Mouse (Mus musculus): ENCODE results near the gene Krt36. TPM values are rescaled to one million over a fixed set of nuclear protein-coding genes. Genes with fewer than 3 reads are reported as not detected.

Gene Krt36
- total RNA-seq (2023), result not detected

DNA sequence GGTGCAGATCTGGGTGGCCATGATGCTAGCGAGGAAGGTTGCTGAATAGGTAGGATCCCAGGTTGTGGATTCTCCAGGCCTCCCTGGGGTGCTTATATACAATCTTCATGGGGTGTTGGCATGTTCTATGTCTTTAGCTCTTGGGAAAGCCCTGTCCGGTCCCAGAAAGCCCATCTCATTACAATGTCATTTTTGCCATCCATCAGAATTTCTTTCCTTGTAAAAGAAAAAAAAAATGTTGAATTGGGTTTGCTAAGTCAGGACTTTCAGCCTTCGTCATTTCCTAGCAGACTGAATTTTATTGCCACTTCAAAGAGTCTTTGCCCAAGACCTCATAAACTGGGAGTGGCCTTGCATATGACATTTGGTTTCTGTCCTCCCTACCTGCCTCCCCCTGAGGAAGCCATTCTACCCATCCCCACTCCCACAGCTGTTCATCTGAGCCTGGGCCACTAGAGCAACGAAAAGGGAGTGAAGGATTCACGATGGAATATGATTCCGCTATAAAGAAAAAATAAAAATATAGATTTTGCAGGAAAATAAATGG lies at the start of gene Krt36:
Gene Krt36, minus strand, starts transcription at position 51 of the 547 bp plus-strand sequence.

DNA sequence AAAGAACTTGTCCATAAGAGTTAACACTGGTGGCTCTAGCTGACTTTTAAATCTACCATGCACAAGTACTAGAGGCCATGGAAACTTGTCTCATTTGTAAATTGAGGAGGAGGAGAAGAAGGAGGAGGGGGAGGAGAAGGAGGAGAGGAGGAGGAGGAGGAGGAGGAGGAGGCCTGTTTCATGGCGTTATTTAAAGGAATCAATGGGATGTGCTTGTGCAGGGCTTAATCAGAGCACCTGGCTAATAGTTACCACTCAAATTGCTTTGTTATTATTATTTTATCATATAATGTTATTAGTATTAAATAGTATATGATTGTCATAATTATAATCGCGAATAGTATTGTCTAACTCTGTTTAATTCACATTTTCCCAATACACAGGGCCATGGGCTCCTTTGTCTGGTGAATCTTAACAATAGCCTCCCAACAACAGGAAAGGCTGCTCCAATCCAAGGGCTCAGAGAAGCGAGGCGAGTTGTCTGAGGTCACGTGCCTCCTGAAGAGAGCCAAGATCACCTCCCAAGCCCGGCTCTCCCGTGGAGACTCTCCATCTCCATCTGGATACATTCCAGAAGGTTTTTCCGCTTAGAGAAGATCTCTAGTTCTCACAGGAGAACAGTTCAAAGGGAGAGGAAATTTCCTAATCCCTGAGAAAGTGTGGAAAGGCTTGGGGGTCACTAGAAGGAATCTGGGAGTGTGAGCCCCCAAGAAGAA lies 43.3 kb upstream of the Krt36 start, which contains the start of gene Krt19:
Gene Krt19, minus strand, starts transcription at position 51 of the 716 bp plus-strand sequence.

DNA sequence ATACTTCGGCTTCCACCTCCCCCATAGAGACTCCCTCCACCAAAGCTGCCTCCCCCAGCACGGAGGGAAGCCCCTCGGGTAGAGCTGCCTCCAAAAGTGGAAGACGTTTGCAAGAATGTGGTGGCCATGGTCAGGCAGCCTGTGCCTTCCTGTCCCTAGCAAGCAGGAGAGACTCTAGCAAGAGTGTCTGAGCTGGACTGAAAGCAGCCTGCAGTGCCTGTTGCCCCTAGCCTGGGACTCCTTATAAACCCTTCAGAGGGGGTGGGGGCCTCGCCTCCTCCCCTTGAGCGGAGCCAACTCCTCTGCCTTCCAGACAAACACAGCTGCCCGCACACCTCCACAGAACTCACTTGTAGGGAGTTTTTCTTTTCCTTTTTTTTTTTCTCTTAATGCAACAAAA lies 30.3 kb upstream of the Krt36 start, which contains the start of gene Krt15:
Gene Krt15, minus strand, starts transcription at position 198 of the 400 bp plus-strand sequence.

DNA sequence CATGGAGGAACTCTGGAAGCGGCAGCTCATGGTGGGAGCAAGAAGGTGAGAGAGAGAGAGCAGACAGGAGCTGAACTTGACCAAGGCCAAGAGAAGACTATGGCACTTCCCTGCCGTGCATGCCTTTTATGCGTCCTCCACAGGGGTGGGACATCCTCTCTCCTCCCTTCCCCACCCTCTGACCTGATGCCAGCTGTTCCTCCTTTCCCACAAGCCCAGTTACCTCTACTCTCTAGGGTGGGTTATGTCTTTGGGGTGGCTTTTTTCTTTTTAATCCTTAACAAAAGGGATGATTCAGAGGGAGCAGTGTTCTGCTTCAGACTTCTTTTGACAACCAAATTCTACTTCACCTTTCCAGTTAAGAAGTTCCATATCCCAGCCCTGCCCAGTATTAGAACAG lies 16.0 kb upstream of the Krt36 start, which contains the start of gene Krt13:
Gene Krt13, minus strand, starts transcription at position 101 of the 400 bp plus-strand sequence.

DNA sequence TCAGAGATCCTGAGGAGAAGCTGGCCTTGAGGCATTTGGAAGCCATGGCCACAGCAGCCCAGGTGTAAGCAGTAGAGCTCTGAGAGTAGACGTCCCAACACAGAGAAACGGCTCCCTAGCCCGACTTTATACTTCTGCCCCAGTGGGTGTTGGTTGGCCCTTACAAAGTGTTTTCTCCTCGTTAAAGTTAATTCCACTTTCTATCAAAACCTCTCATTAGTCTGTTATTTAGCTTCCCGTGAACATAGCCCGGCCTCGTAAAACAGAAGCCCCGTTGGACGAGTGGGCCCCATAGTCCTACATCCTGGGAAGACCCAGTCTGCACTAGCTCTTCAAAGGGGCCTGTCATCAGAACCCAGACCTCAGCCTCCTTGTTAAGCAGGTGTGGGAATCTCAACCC lies 9.3 kb downstream of the Krt36 start, which contains the start of gene Krt35:
Gene Krt35, minus strand, starts transcription at position 101 of the 400 bp plus-strand sequence.

DNA sequence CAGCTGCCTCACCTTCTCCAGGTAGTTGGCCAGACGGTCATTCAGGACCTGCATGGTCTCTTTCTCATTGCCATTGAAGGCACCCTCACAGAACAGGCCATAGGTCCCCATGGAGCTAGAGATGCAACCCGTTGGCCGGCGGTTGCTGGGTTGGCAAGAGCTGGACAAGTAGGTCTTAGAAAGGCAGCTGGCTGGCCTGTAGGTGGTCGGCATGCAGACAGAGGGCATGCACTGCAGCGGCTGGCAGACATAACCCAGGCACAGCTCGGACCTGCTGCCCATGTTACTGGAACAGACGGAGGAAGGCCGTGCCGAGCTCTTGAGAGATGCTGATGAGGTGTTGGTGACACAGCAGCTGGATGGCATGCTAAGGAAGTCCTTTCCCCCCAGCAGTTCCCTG lies 17.6 kb downstream of the Krt36 start, which contains the start of gene Krt32:
Gene Krt32, minus strand, starts transcription at position 366 of the 400 bp plus-strand sequence.

Other genes with a start within 250 kb of the Krt36 start
- not detected for gene Gm11568, start 247.7 kb downstream of the Krt36 start, total RNA-seq (2023)
- not detected for gene Gm11559, start 241.2 kb downstream of the Krt36 start, total RNA-seq (2023)
- gene Krtap9-1, start 232.2 kb downstream of the Krt36 start, total RNA-seq (2023), result not detected
- gene Gm11567, start 226.4 kb downstream of the Krt36 start, total RNA-seq (2023), result not detected
- gene Krtap31-1, start 197.7 kb downstream of the Krt36 start, total RNA-seq (2023), result not detected
- not detected for gene Gm11565, start 190.9 kb downstream of the Krt36 start, total RNA-seq (2023)
- gene Krtap31-2, start 169.3 kb downstream of the Krt36 start, total RNA-seq (2023), result not detected
- gene Krtap9-5, start 157.2 kb downstream of the Krt36 start, total RNA-seq (2023), result not detected
- gene Krtap29-1, start 126.6 kb downstream of the Krt36 start, total RNA-seq (2023), result not detected
- not detected for gene Krtap16-1, start 119.0 kb downstream of the Krt36 start, total RNA-seq (2023)
- gene Krtap17-1, start 111.6 kb downstream of the Krt36 start, total RNA-seq (2023), result not detected
- gene Krt33a, start 89.4 kb downstream of the Krt36 start, total RNA-seq (2023), result not detected
- not detected for gene Krt33b, start 75.8 kb downstream of the Krt36 start, total RNA-seq (2023)
- gene Krt34, start 64.1 kb downstream of the Krt36 start, total RNA-seq (2023), result not detected
- gene Krt31, start 55.1 kb downstream of the Krt36 start, total RNA-seq (2023), result not detected
- gene Krt32, start 17.4 kb downstream of the Krt36 start, total RNA-seq (2023), result not detected
- not detected for gene Krt35, start 9.4 kb downstream of the Krt36 start, total RNA-seq (2023)
- not detected for gene Krt13, start 15.9 kb upstream of the Krt36 start, total RNA-seq (2023)
- gene Krt15, start 30.3 kb upstream of the Krt36 start, total RNA-seq (2023), result not detected
- not detected for gene Krt19, start 43.0 kb upstream of the Krt36 start, total RNA-seq (2023)
- gene Krt9, start 87.6 kb upstream of the Krt36 start, total RNA-seq (2023), result not detected
- not detected for gene Krt14, start 101.9 kb upstream of the Krt36 start, total RNA-seq (2023)
- gene Krt16, start 143.3 kb upstream of the Krt36 start, total RNA-seq (2023), result not detected
- not detected for gene Krt17, start 155.4 kb upstream of the Krt36 start, total RNA-seq (2023)
- gene Krt42, start 164.2 kb upstream of the Krt36 start, total RNA-seq (2023), result not detected
- gene Eif1, start 214.3 kb upstream of the Krt36 start, total RNA-seq (2023), result 2,467 TPM
- gene Gast, start 228.8 kb upstream of the Krt36 start, total RNA-seq (2023), result not detected

All from CD4-positive naive resting alpha-beta T cell, adult 76 days (primary cell).